Mouse (Mus musculus) limb, embryonic 14.5 days (tissue): ENCODE measurements around the gene Fbxl19. TPM values are rescaled to one million over a fixed set of nuclear protein-coding genes. Genes with fewer than 3 reads are reported as not detected.
"Not testable (repeated sequence)": the region's sequence is repeated elsewhere in the genome, so short reads cannot be mapped to it uniquely, and the experiment has no call there.

Experiments used
- ATAC-seq: fragments of 200-750 bp; cut with Nextera tagmentation; 2 replicates; pipeline ENCODE4 v1.8.0; 2017; ENCODE audit warnings: low read depth, moderate number of reproducible peaks, moderate TSS enrichment; ENCODE audit not compliant: low FRiP score
- DNase-seq: peaks from one replicate; pipeline ENCODE4 v3.0.0-alpha.2; 2015; ENCODE audit warnings: low spot score
- H3K27ac ChIP-seq: fragments of 300-500 bp; sonication (generic); replicated peaks from 2 replicates; pipeline ENCODE4 v1.5.1; 2014; ENCODE audit warnings: low read depth, mild to moderate bottlenecking, low read length, moderate library complexity, mixed read lengths
- H3K27me3 ChIP-seq: fragments of 300-500 bp; sonication (generic); 2 replicates; pipeline ENCODE4 v1.6.1; 2014; ENCODE audit warnings: low read length, mixed read lengths; ENCODE audit not compliant: control insufficient read depth, insufficient read depth
- H3K36me3 ChIP-seq: fragments of 300-500 bp; sonication (generic); 2 replicates; pipeline ENCODE4 v1.6.1; 2014; ENCODE audit warnings: mild to moderate bottlenecking, low read length, moderate library complexity, mixed read lengths; ENCODE audit not compliant: control insufficient read depth, insufficient read depth
- H3K4me1 ChIP-seq: fragments of 300-500 bp; sonication (generic); 2 replicates; pipeline ENCODE4 v1.6.1; 2014; ENCODE audit warnings: antibody characterized with exemption, low read length, mixed read lengths; ENCODE audit not compliant: control insufficient read depth, insufficient read depth
- H3K4me2 ChIP-seq: fragments of 300-500 bp; sonication (generic); replicated peaks from 2 replicates; pipeline ENCODE4 v1.6.1; 2014; ENCODE audit warnings: low read depth, mild to moderate bottlenecking, low read length, moderate library complexity; ENCODE audit not compliant: severe bottlenecking
- H3K4me3 ChIP-seq: fragments of 300-500 bp; sonication (generic); replicated peaks from 2 replicates; pipeline ENCODE4 v1.5.1; 2014; ENCODE audit warnings: low read length
- H3K9ac ChIP-seq: fragments of 300-500 bp; sonication (generic); 2 replicates; pipeline ENCODE4 v1.6.1; 2014; ENCODE audit warnings: mild to moderate bottlenecking, low read depth, low read length, moderate library complexity; ENCODE audit not compliant: severe bottlenecking
- H3K9me3 ChIP-seq: fragments of 300-500 bp; sonication (generic); 2 replicates; pipeline ENCODE4 v1.6.1; 2016; ENCODE audit warnings: low read length; ENCODE audit not compliant: control insufficient read depth
- POLR2A ChIP-seq: fragments of 200-500 bp; IDR thresholded peaks from 2 replicates; pipeline ENCODE4 v1.8.0; 2012; ENCODE audit warnings: inconsistent platforms, mild to moderate bottlenecking, moderate library complexity, borderline replicate concordance; ENCODE audit not compliant: insufficient read depth, insufficient read length; ENCODE audit errors: extremely low read depth
- WGBS: fragments of 180-500 bp; shearing (Covaris S2); extraction: QIAGEN DNeasy Blood & Tissue Kit; methylation state at CpG from one replicate; pipeline ENCODE4 v1.1.7; 2014; 5-methylcytosine and 5-hydroxymethylcytosine counted together
- polyA plus RNA-seq, 2 experiments: library from polyadenylated mRNA; depleted of rRNA in 1 of 2; stranded (reverse) in 1 of 2; unstranded in 1 of 2; fragments of >200 nt; fragmentation: Nextera tagmentation in 1 of 2; extraction: Ambion mirVana in 1 of 2; gene quantifications; 2 replicates each; pipeline versions ENCODE4 v1.2.1 to v1.2.3; 2012 to 2014

Fbxl19 gene
- polyA plus RNA-seq, 2 experiments, result 4.4 to 64.5 TPM

DNA sequence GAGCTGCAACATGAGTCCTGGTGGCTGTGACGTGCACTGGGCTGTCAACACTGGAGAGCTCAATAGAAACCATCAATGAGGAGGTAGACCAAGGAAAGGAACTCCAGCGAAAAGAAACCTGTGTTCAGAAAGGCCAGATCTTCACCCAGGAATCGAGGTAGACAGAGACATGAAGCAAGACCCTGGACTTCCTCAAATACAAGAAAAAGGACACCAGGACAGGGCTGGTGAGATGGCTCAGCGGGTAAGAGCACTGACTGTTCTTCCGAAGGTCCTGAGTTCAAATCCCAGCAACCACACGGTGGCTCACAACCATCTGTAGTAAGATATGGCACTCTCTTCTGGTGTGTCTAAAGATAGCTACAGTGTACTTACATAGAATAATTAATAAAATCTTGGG lies 26.0 kb upstream of the Fbxl19 start:
- Histone ChIP-seq H3K4me1 (peaks cover 16% of the 10 kb centered on the region), H3K27me3 (no peaks in the 10 kb centered on the region), H3K27ac (no peak overlapping the region), H3K4me2 (no peak overlapping the region), H3K4me3 (no peak overlapping the region), H3K36me3 (peaks cover 21% of the 10 kb centered on the region), H3K9me3 (no peaks in the 10 kb centered on the region), H3K9ac (no peak overlapping the region)
- ATAC-seq (no peak), DNase-seq (no peak)
- WGBS, result 91% methylated on average over 6 of the region's 6 CpGs
- no peak for TF ChIP-seq POLR2A

DNA sequence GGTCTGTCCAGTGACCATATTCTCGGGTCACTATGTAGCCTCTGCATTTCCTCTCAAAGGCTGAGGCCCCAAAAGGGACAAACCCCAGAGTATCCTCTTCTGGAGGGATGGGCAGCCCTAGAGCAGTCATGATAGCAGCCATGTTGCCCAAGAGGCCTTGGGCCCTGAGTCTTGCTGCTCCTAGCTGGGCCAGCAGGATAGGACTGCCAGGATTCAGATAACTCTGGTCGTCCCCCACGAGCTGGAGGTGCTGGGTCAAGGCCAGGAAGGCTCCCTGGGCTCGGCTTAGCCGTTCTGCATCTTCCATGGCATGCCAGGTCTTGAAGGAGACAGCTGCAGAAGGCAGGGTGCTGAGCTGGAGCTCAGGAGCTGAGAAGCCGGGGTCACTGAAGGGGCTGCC lies 25.1 kb upstream of the Fbxl19 start:
- no peaks in the 10 kb centered on the region for H3K27me3 ChIP-seq
- H3K36me3 ChIP-seq, result peaks cover 21% of the 10 kb centered on the region
- H3K27ac ChIP-seq, result no peak overlapping the region
- H3K9ac ChIP-seq, result no peak overlapping the region
- H3K4me2 ChIP-seq, result no peak overlapping the region
- ATAC-seq, result no peak
- H3K9me3 ChIP-seq, result no peaks in the 10 kb centered on the region
- H3K4me3 ChIP-seq, result no peak overlapping the region
- WGBS, result 93% methylated on average over 6 of the region's 6 CpGs
- no peak for DNase-seq
- TF ChIP-seq POLR2A, result no peak
- H3K4me1 ChIP-seq, result peaks cover 7% of the 10 kb centered on the region; the same call in 1 of the 2 replicates

DNA sequence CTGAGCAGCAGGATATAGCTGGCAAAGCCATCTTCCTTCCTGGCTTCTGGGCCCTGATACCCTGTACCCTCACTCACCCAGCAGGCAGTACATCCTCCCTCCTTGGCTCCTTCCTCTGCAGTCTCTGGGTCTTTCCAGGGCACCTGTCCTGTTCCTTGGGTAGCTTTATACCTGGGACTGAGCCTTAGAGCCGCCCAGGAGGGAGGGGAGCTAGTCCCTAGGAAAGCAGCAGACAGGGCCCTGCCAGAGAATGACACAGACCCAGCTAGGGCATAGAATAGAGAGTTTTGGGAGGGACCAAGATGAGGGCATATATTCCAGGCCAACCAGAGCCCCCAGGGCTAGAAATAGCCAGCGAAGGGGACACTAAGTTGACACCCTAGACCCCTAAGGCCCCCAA lies 18.9 kb upstream of the Fbxl19 start:
- Histone ChIP-seq H3K9ac (no peak overlapping the region), H3K4me3 (no peak overlapping the region), H3K27me3 (no peaks in the 10 kb centered on the region), H3K4me2 (no peak overlapping the region), H3K27ac (no peak overlapping the region), H3K4me1 (no peaks in the 10 kb centered on the region), H3K36me3 (no peaks in the 10 kb centered on the region), H3K9me3 (no peaks in the 10 kb centered on the region)
- no peak for TF ChIP-seq POLR2A
- 60% methylated on average over 2 of the region's 2 CpGs for WGBS
- ATAC-seq (no peak), DNase-seq (no peak)

DNA sequence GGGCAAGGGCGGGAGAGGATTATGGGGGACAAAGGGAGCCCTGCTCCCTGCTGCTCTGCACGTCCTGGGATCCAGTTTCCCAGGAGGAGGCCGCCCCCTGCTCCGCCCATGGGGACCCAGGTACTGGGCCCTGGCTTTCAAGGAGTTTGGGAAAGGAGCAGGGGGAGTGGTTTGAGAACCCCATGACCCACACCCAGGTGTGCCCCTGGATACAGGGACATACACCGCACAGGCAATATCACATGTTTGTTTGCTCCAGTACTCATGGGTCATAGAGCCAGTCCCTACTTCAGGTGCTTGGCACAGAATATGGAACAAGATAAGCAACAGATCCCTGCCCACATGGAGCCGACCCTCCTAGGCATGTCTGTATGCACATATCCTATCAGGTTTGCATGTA lies 18.4 kb upstream of the Fbxl19 start:
- H3K4me3 ChIP-seq, result no peak overlapping the region
- no peak overlapping the region for H3K9ac ChIP-seq
- 64% methylated on average over 6 of the region's 6 CpGs for WGBS
- no peak overlapping the region for H3K4me2 ChIP-seq
- TF ChIP-seq POLR2A, result no peak
- ATAC-seq, result no peak
- no peak overlapping the region for H3K27ac ChIP-seq
- H3K27me3 ChIP-seq, result no peaks in the 10 kb centered on the region
- DNase-seq, result no peak
- no peaks in the 10 kb centered on the region for H3K9me3 ChIP-seq
- no peaks in the 10 kb centered on the region for H3K4me1 ChIP-seq
- H3K36me3 ChIP-seq, result no peaks in the 10 kb centered on the region

DNA sequence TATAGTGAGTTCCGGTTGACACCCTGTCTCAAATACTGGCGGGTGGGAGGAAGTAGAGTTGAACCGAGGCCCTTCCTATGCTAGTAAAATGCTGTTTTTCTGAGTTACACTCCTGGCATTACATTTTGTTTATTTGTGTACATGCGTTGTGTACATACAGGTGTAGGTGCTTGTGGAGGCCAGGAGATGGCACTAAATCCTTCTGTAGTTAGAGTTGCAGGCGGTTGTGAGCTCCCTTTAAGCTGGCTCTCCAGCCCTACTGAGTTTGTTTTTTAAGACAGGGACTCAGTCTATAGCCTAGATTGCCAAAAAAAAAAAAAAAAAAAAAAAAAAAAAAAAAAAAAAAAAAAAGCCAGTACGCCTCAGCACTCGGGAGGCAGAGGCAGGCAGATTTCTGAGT lies 16.4 kb upstream of the Fbxl19 start:
- Histone ChIP-seq H3K4me2 (no peak overlapping the region), H3K9ac (no peak overlapping the region), H3K9me3 (no peaks in the 10 kb centered on the region), H3K27ac (no peak overlapping the region), H3K27me3 (no peaks in the 10 kb centered on the region), H3K4me3 (no peak overlapping the region), H3K4me1 (no peaks in the 10 kb centered on the region), H3K36me3 (no peaks in the 10 kb centered on the region)
- no peak for TF ChIP-seq POLR2A
- ATAC-seq, result no peak
- WGBS, result 84% methylated on average over 7 of the region's 7 CpGs
- no peak for DNase-seq

DNA sequence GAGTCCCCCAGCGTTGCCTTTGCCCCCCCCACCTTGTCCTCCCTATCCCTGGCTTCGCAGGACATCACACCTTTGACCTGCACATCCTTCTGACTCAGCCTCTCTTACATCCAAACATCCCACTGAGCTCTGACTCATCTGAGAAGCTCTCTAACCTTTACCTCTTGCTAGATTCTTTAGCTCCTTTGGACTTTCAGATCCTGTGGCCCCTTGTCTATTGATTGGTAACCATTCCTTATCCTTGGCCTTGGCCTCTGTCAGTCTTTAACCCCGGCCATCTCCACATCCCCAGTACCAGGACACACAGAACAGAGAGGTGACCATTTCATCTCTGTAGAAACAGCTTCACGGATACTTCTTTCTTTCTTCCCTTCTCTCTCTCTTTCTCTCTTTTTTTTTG lies 14.2 kb upstream of the Fbxl19 start:
- H3K27ac ChIP-seq, result no peak overlapping the region
- no peaks in the 10 kb centered on the region for H3K36me3 ChIP-seq
- no peak for TF ChIP-seq POLR2A
- no peak for DNase-seq
- no peak overlapping the region for H3K9ac ChIP-seq
- no peak overlapping the region for H3K4me3 ChIP-seq
- H3K9me3 ChIP-seq, result no peaks in the 10 kb centered on the region
- ATAC-seq, result no peak
- no peaks in the 10 kb centered on the region for H3K27me3 ChIP-seq
- no peaks in the 10 kb centered on the region for H3K4me1 ChIP-seq
- 62% methylated on average over 4 of the region's 4 CpGs for WGBS
- H3K4me2 ChIP-seq, result no peak overlapping the region

DNA sequence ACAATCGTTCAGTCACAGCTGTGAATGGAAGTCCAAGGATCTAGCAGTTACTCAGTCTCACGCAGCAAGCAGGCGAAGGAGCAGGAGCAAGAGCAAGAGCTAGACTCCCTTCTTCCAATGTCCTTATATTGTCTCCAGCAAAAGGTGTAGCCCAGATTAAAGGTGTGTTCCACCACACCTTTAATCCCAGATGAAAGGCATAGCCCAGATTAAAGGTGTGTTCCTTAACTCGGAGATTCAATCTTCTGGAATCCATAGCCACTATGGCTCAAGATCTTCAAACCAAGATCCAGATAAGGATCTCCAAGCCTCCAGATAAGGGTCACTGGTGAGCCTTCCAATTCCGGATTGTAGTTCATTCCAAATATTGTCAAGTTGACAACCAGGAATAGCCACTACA lies 12.3 kb upstream of the Fbxl19 start, which contains the start of gene Ctf2:
TSS of gene Ctf2 (minus strand) at position 101 of the 400 bp plus-strand sequence.
- H3K27me3 ChIP-seq, H3K27ac ChIP-seq, H3K9me3 ChIP-seq, ATAC-seq, H3K4me1 ChIP-seq, H3K4me3 ChIP-seq, DNase-seq, H3K36me3 ChIP-seq, H3K9ac ChIP-seq, H3K4me2 ChIP-seq: not testable (repeated sequence)
- no CpG with 5 or more reads among the region's 5 CpGs for WGBS
